Mouse (Mus musculus): ENCODE measurements at regions not wholly inside any gene's neighbourhood (a gene's known extent, or its start where the extent isn't known, plus 50 kb on each side); places are given as distances from the start of the nearest gene placed in this dataset.

DNA sequence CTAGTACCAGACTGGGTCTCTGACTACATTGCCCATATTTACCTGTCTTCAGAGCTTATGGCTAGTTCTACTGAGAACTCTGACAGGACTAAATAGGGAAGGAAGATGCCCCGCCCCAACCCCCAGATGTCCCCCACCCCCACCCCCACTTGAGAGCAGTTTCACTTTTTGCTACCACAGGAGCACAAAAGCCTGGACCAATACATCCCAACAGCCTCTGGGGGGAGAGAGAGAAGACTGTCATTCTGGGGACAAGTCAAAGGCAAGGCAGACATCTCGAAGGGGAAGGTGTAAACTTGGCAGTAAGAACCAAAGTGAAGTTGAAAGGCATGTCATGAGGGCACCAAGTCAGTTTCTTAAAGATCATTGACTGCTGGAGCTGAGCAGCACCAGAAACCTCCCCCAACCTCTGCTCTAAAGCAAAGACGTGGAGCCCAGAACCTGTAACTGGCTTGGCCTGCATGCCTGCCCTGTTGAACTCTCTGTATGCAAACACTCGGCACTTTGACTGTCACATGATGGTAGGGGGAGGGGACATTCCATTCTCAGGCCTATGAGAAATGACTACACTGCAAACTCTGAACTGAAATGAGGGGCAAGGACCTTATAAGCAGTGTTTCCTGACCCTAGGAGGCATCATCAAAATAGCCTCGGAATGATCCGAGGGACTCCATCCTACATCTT lies 123.3 kb downstream of the Psat1 start:
- Histone ChIP-seq H3K4me2 (ENCODE audit: low read depth, low read length, poor library complexity, severe bottlenecking) (no peak overlapping the region), H3K9ac (replicated peaks; ENCODE audit: low read length, poor library complexity, severe bottlenecking) (no peak overlapping the region), H3K4me3 (ENCODE audit: low read depth, low read length) (no peak overlapping the region), H3K27ac (ENCODE audit: low read depth, low read length) (no peak overlapping the region), H3K9me3 (ENCODE audit: low read length) (no peaks in the 10 kb centered on the region), H3K27me3 (ENCODE audit: insufficient read depth, low read length) (no peaks in the 10 kb centered on the region), H3K4me1 (ENCODE audit: insufficient read depth, low read length) (no peaks in the 10 kb centered on the region), H3K36me3 (ENCODE audit: insufficient read depth, low read length) (no peaks in the 10 kb centered on the region)
- ATAC-seq (ENCODE audit: low FRiP score) (no peak), DNase-seq (ENCODE audit: low spot score) (no peak)
- no peak for TF ChIP-seq CTCF (IDR thresholded peaks at IDR 0.05)
- 88% methylated on average over 6 of the region's 6 CpGs for WGBS

GRCm38 (mm10) chr19:15820020-15820419 lies 127.1 kb downstream of the Psat1 start:
- H3K9me3 ChIP-seq (ENCODE audit: low read length), result no peaks in the 10 kb centered on the region
- DNase-seq (ENCODE audit: low spot score) (no peak), ATAC-seq (ENCODE audit: low FRiP score) (no peak)
- H3K4me3 ChIP-seq (ENCODE audit: low read depth, low read length), result no peak overlapping the region
- H3K4me2 ChIP-seq (ENCODE audit: low read depth, low read length, poor library complexity, severe bottlenecking), result no peak overlapping the region
- 68% methylated on average over 7 of the region's 7 CpGs for WGBS
- TF ChIP-seq CTCF (IDR thresholded peaks at IDR 0.05), result no peak
- no peaks in the 10 kb centered on the region for H3K4me1 ChIP-seq (ENCODE audit: insufficient read depth, low read length)
- no peak overlapping the region for H3K27ac ChIP-seq (ENCODE audit: low read depth, low read length)
- no peak overlapping the region for H3K9ac ChIP-seq (replicated peaks; ENCODE audit: low read length, poor library complexity, severe bottlenecking)
- no peaks in the 10 kb centered on the region for H3K36me3 ChIP-seq (ENCODE audit: insufficient read depth, low read length)
- H3K27me3 ChIP-seq (ENCODE audit: insufficient read depth, low read length), result no peaks in the 10 kb centered on the region

DNA sequence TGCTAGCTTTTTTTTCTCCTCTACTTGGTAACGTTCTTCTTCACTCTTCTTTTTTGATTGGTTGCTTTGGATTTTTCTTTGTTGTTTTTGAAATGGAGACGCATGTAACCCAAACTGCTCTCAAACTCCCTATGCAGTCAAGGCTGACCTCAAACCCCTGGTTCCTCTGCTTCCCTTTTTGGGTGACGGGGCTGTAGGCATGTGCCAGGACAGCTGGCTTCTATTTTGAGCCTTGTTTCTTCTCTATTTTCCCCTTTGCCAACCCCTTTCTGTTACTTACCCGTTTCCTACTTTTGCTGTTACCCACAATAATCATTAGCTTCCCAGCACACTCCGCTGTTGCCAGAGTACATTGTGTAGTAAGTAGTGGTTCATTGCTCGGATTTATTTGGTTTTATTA lies 132.0 kb downstream of the Psat1 start:
- no peak overlapping the region for H3K9ac ChIP-seq (replicated peaks; ENCODE audit: low read length, poor library complexity, severe bottlenecking)
- H3K4me1 ChIP-seq (ENCODE audit: insufficient read depth, low read length), result no peaks in the 10 kb centered on the region
- no peak for TF ChIP-seq CTCF (IDR thresholded peaks at IDR 0.05)
- DNase-seq (ENCODE audit: low spot score) (no peak), ATAC-seq (ENCODE audit: low FRiP score) (no peak)
- 78% methylated on average over 6 of the region's 6 CpGs for WGBS
- H3K36me3 ChIP-seq (ENCODE audit: insufficient read depth, low read length), result no peaks in the 10 kb centered on the region
- no peak overlapping the region for H3K4me3 ChIP-seq (ENCODE audit: low read depth, low read length)
- H3K4me2 ChIP-seq (ENCODE audit: low read depth, low read length, poor library complexity, severe bottlenecking), result no peak overlapping the region
- H3K9me3 ChIP-seq (ENCODE audit: low read length), result no peaks in the 10 kb centered on the region
- no peak overlapping the region for H3K27ac ChIP-seq (ENCODE audit: low read depth, low read length)
- no peaks in the 10 kb centered on the region for H3K27me3 ChIP-seq (ENCODE audit: insufficient read depth, low read length)

DNA sequence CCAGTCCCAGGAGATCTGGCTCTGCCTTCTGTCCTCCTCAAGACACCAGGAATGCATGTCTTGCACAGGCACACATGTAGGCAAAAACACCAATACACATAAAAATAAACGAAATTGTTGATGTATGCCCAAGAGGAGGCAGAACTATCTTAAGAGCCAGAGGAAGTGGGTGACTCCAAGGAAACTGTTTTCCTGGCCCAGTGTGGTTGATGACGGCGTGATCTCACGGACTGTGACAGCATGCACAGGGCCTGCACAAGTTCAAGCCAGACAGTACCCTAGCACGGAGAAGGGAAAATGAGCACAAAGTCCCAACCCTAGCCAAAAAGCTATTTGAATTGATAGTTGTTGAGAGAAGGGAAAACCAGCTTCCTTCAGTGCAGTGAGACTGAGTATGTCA lies 138.1 kb downstream of the Psat1 start:
- DNase-seq (ENCODE audit: low spot score), result no peak
- no peak overlapping the region for H3K27ac ChIP-seq (ENCODE audit: low read depth, low read length)
- no peak overlapping the region for H3K4me2 ChIP-seq (ENCODE audit: low read depth, low read length, poor library complexity, severe bottlenecking)
- H3K9me3 ChIP-seq (ENCODE audit: low read length), result no peaks in the 10 kb centered on the region
- H3K9ac ChIP-seq (replicated peaks; ENCODE audit: low read length, poor library complexity, severe bottlenecking), result no peak overlapping the region
- peaks cover 5% of the 10 kb centered on the region; the same call in 1 of the 2 replicates for H3K4me1 ChIP-seq (ENCODE audit: insufficient read depth, low read length)
- TF ChIP-seq CTCF (IDR thresholded peaks at IDR 0.05), result no peak
- 90% methylated on average over 5 of the region's 5 CpGs for WGBS
- H3K27me3 ChIP-seq (ENCODE audit: insufficient read depth, low read length), result peaks cover 8% of the 10 kb centered on the region; the same call in 1 of the 2 replicates
- ATAC-seq (ENCODE audit: low FRiP score), result no peak
- no peaks in the 10 kb centered on the region for H3K36me3 ChIP-seq (ENCODE audit: insufficient read depth, low read length)
- H3K4me3 ChIP-seq (ENCODE audit: low read depth, low read length), result no peak overlapping the region

GRCm38 (mm10) chr19:15807681-15808080 lies 139.5 kb downstream of the Psat1 start:
- H3K27ac ChIP-seq (ENCODE audit: low read depth, low read length), result no peak overlapping the region
- no peaks in the 10 kb centered on the region for H3K9me3 ChIP-seq (ENCODE audit: low read length)
- peaks cover 8% of the 10 kb centered on the region; the same call in 1 of the 2 replicates for H3K27me3 ChIP-seq (ENCODE audit: insufficient read depth, low read length)
- no peak overlapping the region for H3K9ac ChIP-seq (replicated peaks; ENCODE audit: low read length, poor library complexity, severe bottlenecking)
- H3K4me1 ChIP-seq (ENCODE audit: insufficient read depth, low read length), result peaks cover 5% of the 10 kb centered on the region; the same call in 1 of the 2 replicates
- DNase-seq (ENCODE audit: low spot score), result no peak
- no peak for TF ChIP-seq CTCF (IDR thresholded peaks at IDR 0.05)
- no peak overlapping the region for H3K4me3 ChIP-seq (ENCODE audit: low read depth, low read length)
- H3K4me2 ChIP-seq (ENCODE audit: low read depth, low read length, poor library complexity, severe bottlenecking), result no peak overlapping the region
- no peaks in the 10 kb centered on the region for H3K36me3 ChIP-seq (ENCODE audit: insufficient read depth, low read length)
- no peak for ATAC-seq (ENCODE audit: low FRiP score)
- 97% methylated on average over 2 of the region's 2 CpGs for WGBS

GRCm38 (mm10) chr19:15803131-15803889 lies 143.8 kb downstream of the Psat1 start:
- no peak for TF ChIP-seq CTCF (IDR thresholded peaks at IDR 0.05)
- ATAC-seq (ENCODE audit: low FRiP score) (no peak), DNase-seq (ENCODE audit: low spot score) (no peak)
- no peak overlapping the region for H3K4me3 ChIP-seq (ENCODE audit: low read depth, low read length)
- H3K36me3 ChIP-seq (ENCODE audit: insufficient read depth, low read length), result no peaks in the 10 kb centered on the region
- peaks cover 11% of the 10 kb centered on the region for H3K27me3 ChIP-seq (ENCODE audit: insufficient read depth, low read length)
- 25% methylated on average over 8 of the region's 8 CpGs for WGBS
- H3K4me1 ChIP-seq (ENCODE audit: insufficient read depth, low read length), result peaks cover 10% of the 10 kb centered on the region; the same call in 1 of the 2 replicates
- no peak overlapping the region for H3K9ac ChIP-seq (replicated peaks; ENCODE audit: low read length, poor library complexity, severe bottlenecking)
- H3K4me2 ChIP-seq (ENCODE audit: low read depth, low read length, poor library complexity, severe bottlenecking), result no peak overlapping the region
- H3K9me3 ChIP-seq (ENCODE audit: low read length), result no peaks in the 10 kb centered on the region
- no peak overlapping the region; the same call in 1 of the 2 replicates for H3K27ac ChIP-seq (ENCODE audit: low read depth, low read length)
